Mouse (Mus musculus) stomach, embryonic 14.5 days (tissue): ENCODE measurements around the gene Uap1l1. TPM values are rescaled to one million over a fixed set of nuclear protein-coding genes. Genes with fewer than 3 reads are reported as not detected.
"Not testable (repeated sequence)": the region's sequence is repeated elsewhere in the genome, so short reads cannot be mapped to it uniquely, and the experiment has no call there.

ENCODE experiments used
- ATAC-seq: fragments of 200-750 bp; cut with Nextera tagmentation; 2 replicates; pipeline ENCODE4 v1.8.0; 2017; ENCODE audit warnings: low read depth, moderate TSS enrichment; ENCODE audit not compliant: insufficient number of reproducible peaks, insufficient read depth, low FRiP score
- H3K27ac ChIP-seq: fragments of 300-500 bp; sonication (generic); 2 replicates; pipeline ENCODE4 v1.5.1; 2014; ENCODE audit warnings: mild to moderate bottlenecking, low read length, moderate library complexity, mixed read lengths
- H3K27me3 ChIP-seq: fragments of 300-500 bp; sonication (generic); 2 replicates; pipeline ENCODE4 v1.6.1; 2014; ENCODE audit warnings: low read length, control low read depth, mixed read lengths; ENCODE audit not compliant: control insufficient read depth, insufficient read depth
- H3K36me3 ChIP-seq: fragments of 300-500 bp; sonication (generic); 2 replicates; pipeline ENCODE4 v1.6.1; 2014; ENCODE audit warnings: mild to moderate bottlenecking, control low read depth, low read length, moderate library complexity, mixed read lengths; ENCODE audit not compliant: control insufficient read depth, insufficient read depth
- H3K4me1 ChIP-seq: fragments of 300-500 bp; sonication (generic); 2 replicates; pipeline ENCODE4 v1.6.1; 2014; ENCODE audit warnings: low read length, control low read depth, mixed read lengths; ENCODE audit not compliant: control insufficient read depth, insufficient read depth
- H3K4me2 ChIP-seq: fragments of 300-500 bp; sonication (generic); replicated peaks from 2 replicates; pipeline ENCODE4 v1.6.1; 2014; ENCODE audit warnings: low read depth, low read length, control low read depth
- H3K4me3 ChIP-seq: fragments of 300-500 bp; sonication (generic); 2 replicates; pipeline ENCODE4 v1.5.1; 2014; ENCODE audit warnings: low read depth, low read length, control low read depth
- H3K9ac ChIP-seq: fragments of 300-500 bp; sonication (generic); replicated peaks from 2 replicates; pipeline ENCODE4 v1.6.1; 2014; ENCODE audit warnings: low read depth, mild to moderate bottlenecking, control low read depth, low read length, moderate library complexity, mixed read lengths
- H3K9me3 ChIP-seq: fragments of 300-500 bp; sonication (generic); 2 replicates; pipeline ENCODE4 v1.6.1; 2016; ENCODE audit warnings: low read depth, low read length, control low read depth; ENCODE audit not compliant: control insufficient read depth
- WGBS: fragments of 180-500 bp; shearing (Covaris S2); extraction: QIAGEN DNeasy Blood & Tissue Kit; methylation state at CpG from one replicate; pipeline ENCODE4 v1.1.7; 2014; 5-methylcytosine and 5-hydroxymethylcytosine counted together
- polyA plus RNA-seq: library from polyadenylated mRNA; unstranded; fragments of >200 nt; fragmentation: Nextera tagmentation; extraction: Ambion mirVana; gene quantifications from 2 replicates; pipeline ENCODE4 v1.2.1, GENCODE M21; 2014

Gene Uap1l1
- polyA plus RNA-seq: 21.9 and 27.2 TPM in 2 replicates

DNA sequence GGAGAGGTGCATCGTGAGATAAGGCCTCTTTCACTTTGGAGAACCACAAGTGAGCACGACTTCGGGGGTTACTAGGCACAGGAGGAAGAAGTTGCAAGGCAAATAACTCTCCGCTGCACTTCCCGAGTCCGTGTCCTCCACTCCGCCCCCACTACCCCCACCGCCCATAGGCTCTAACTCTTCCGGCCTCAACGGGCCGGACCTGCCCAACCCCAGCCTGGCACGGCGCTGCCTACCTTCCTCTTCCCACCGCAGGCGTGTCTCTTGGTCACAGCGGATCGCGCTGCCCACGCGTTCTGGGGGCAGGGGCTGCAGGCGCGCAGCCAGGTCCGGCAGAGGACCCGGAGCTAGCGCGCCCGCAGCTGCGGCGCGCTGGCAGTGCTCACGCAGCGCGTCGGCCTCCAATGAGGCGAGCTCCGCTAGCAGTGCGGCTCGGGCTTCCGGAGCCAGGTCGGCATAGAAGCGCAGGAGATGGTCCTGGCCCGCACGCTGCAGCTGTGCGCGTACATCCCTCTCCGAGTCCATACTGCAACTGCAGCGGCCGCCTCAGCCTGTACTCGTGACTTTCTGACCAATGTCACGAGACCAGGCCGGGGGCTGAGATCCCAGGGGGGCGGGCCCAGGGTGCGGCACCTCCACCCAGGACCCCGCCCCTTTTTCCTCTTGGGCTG, at the start of gene Uap1l1:
Gene Uap1l1 (minus strand): TSS at position 592 of the 671 bp plus-strand sequence.
- Histone ChIP-seq H3K36me3 (no peaks in the 10 kb centered on the region), H3K4me2 (peak within 1 kb of the TSS; percentile 99), H3K4me3 (peak within 1 kb of the TSS; percentile 70), H3K27me3 (no peaks in the 10 kb centered on the region), H3K9ac (peak within 1 kb of the TSS; percentile 67), H3K27ac (peak within 1 kb of the TSS; percentile 55; the same call in 1 of the 2 replicates), H3K9me3 (no peaks in the 10 kb centered on the region), H3K4me1 (peaks cover 7% of the 10 kb centered on the region; the same call in 1 of the 2 replicates)
- peak; percentile 78 for ATAC-seq
- WGBS: under 1% methylated on average over 54 of the region's 54 CpGs

DNA sequence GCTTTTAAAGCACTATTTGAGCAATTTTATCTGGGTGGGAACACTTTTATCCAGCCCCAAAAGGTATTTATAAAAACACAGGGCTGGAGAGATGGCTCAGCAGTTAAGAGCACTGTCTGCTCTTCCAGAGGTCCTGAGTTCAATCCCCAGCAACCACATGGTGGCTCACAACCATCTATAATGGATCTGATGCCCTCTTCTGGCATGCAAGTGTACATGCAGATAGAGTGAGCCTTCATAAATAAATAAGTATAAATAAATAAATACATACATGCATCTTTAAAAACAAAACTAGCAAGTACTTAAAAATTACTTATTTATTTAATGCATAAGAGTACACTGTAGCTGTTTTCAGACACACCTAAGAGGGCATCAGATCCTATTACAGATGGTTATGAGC, 48.0 kb upstream of the Uap1l1 start:
- H3K9ac ChIP-seq, H3K36me3 ChIP-seq, H3K27me3 ChIP-seq, H3K4me1 ChIP-seq, H3K27ac ChIP-seq, H3K9me3 ChIP-seq, H3K4me3 ChIP-seq, H3K4me2 ChIP-seq, ATAC-seq: not testable (repeated sequence)

DNA sequence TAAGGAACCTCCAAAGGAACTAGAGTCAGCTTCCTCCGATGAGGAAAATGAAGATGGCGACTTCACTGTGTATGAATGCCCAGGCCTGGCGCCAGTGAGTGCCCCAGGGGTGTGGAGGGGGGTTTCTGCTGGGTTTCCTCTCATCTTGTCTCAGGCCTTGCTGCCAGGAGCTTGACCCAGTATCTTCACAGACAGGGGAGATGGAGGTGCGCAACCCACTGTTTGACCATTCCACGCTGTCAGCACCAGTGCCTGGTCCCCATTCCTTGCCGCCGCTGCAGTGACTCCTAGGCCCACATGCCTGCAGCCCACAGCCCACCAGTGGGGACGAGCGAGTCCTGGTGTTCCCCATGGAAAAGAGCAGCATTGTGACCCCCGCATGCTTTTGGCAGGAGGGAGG, 43.4 kb upstream of the Uap1l1 start:
- H3K27ac ChIP-seq: no peak overlapping the region
- no peak for ATAC-seq

DNA sequence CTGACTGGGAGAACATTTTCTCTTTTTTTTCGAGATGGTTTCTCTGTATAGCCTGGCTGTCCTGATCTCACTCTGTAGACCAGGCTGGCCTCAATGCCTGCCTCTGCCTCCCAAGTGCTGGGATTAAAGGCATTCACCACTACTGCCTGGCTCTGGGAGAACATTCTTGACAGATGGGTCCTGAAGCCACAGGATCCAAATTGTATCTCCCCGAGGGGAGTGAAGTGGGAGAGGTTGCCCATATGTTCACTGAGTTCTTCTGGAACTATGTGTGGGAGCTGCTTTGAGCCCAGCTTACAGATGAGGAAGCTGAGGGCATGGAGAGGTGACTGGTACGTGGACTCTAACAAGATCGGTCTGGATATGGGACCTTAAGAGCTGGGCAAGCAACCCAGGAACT, 38.5 kb upstream of the Uap1l1 start:
- Histone ChIP-seq H3K4me3 (no peak overlapping the region), H3K4me2 (peak overlapping the region; percentile 72; the same call in 1 of the 2 replicates), H3K36me3 (no peaks in the 10 kb centered on the region), H3K9ac (no peak overlapping the region), H3K27ac (no peak overlapping the region), H3K9me3 (no peaks in the 10 kb centered on the region), H3K27me3 (peaks cover 14% of the 10 kb centered on the region), H3K4me1 (peaks cover 7% of the 10 kb centered on the region)
- ATAC-seq: no peak
- WGBS: 80% methylated on average over 4 of the region's 4 CpGs

More for the DNA sequence above, 43.4 kb upstream of the Uap1l1 start:
- WGBS: 85% methylated on average over 10 of the region's 10 CpGs
- H3K27me3 ChIP-seq: 0 out of 2 replicates have a peak, but pooled peaks cover under 1% of the 10 kb centered on the region
- H3K4me2 ChIP-seq: no peak overlapping the region
- H3K36me3 ChIP-seq: no peaks in the 10 kb centered on the region
- H3K9ac ChIP-seq: no peak overlapping the region
- H3K9me3 ChIP-seq: no peaks in the 10 kb centered on the region
- no peak overlapping the region for H3K4me3 ChIP-seq
- no peaks in the 10 kb centered on the region for H3K4me1 ChIP-seq

DNA sequence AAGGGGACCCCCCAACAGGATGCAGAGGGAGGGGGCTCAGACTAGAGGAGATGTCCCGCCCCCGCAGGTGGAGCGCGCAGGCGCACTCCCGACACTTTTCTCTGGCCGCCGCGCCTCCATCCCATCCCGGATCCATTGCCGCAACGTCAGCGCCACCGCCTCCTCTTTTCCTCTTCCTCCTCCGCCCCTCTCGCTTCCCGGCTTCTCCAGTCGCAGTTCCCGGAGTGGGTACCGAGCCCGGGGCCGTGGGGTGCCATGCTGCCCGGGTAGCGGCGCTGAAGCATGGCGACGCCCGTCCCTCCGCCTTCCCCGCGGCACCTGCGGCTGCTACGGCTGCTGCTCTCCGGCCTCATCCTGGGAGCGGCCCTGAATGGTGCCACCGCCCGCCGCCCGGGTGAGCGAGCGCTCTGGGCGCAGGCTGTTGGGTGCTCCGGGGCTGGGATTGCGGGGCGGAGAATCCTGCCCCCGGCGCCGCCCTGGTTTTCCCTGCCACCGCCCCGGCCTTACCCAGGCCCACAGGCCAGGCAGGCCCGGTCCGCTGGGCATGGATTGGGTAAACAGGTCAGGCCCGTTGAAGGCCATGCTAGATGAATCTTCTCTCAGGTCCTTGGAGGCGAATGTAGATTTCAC, 37.6 kb upstream of the Uap1l1 start:
- H3K4me2 ChIP-seq: peak overlapping the region; percentile 72
- peak overlapping the region; percentile 60 for H3K4me3 ChIP-seq
- no peaks in the 10 kb centered on the region for H3K9me3 ChIP-seq
- WGBS: under 1% methylated on average over 53 of the region's 54 CpGs
- H3K4me1 ChIP-seq: peaks cover 7% of the 10 kb centered on the region
- H3K9ac ChIP-seq: peak overlapping the region; percentile 50; the same call in 1 of the 2 replicates
- H3K27ac ChIP-seq: peak overlapping the region; percentile 61; the same call in 1 of the 2 replicates
- no peaks in the 10 kb centered on the region for H3K36me3 ChIP-seq
- peak; percentile 56 for ATAC-seq
- peaks cover 14% of the 10 kb centered on the region for H3K27me3 ChIP-seq

DNA sequence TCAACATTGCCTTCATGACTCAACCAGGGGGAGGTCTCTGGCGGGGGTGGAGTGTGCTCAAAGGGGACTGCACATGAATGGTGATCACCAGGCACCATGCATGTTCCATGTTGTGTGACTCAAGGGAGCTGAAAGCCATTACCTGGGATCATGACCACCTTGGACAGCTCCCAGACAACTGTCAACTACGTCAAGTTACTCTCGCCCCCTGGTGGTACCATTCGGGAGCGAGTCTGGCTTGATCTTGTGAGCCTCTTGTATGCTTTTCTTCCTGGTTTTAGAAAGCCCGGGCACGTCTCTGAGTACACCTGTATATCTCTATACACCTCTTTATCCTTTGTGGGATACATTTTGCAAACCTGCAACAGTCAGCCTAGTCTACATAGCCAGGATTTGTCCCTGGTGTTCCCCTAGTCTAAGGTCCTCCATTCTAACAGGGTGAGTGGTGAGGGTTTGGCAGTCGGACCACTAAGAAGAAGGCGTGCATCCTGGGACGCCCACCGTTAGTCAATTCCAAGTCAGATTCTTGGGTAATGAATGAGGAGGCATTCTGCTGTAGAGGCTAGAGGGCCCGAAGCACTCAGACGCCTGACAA, 37.0 kb upstream of the Uap1l1 start:
- H3K27ac ChIP-seq: no peak overlapping the region; the same call in 1 of the 2 replicates
- no peaks in the 10 kb centered on the region for H3K36me3 ChIP-seq
- peak overlapping the region; percentile 60 for H3K4me3 ChIP-seq
- no peaks in the 10 kb centered on the region for H3K9me3 ChIP-seq
- H3K27me3 ChIP-seq: peaks cover 14% of the 10 kb centered on the region
- H3K9ac ChIP-seq: peak overlapping the region; percentile 50; the same call in 1 of the 2 replicates
- peak; percentile 10; the same call in 1 of the 2 replicates for ATAC-seq
- under 1% methylated on average over 13 of the region's 13 CpGs for WGBS
- peaks cover 7% of the 10 kb centered on the region for H3K4me1 ChIP-seq
- peak overlapping the region; percentile 72 for H3K4me2 ChIP-seq

DNA sequence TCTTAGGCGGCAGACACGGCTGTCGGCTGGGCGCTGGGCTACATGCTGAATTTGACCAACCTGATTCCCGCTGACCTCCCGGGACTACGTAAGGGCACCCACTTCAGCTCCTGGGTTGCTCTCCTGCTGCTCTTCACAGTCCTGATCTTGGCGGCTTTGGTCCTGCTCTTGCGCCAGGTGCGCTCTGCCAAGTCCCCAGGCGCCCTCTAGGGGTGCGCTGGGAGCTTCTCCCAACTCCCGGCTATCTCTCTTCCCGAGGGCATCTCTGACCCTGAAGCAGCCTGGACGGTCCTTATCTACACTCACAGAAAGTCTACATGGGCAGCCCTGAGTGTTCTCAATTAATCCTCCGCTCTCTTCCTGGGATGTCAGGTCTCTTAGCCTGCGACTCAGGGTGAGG, 35.3 kb upstream of the Uap1l1 start:
- Histone ChIP-seq H3K4me1 (peaks cover 14% of the 10 kb centered on the region), H3K4me3 (no peak overlapping the region; the same call in 1 of the 2 replicates), H3K27me3 (peaks cover 25% of the 10 kb centered on the region), H3K27ac (no peak overlapping the region), H3K9me3 (no peaks in the 10 kb centered on the region), H3K4me2 (peak overlapping the region; percentile 18; the same call in 1 of the 2 replicates), H3K9ac (no peak overlapping the region), H3K36me3 (no peaks in the 10 kb centered on the region)
- ATAC-seq: no peak
- 2% methylated on average over 17 of the region's 17 CpGs for WGBS

DNA sequence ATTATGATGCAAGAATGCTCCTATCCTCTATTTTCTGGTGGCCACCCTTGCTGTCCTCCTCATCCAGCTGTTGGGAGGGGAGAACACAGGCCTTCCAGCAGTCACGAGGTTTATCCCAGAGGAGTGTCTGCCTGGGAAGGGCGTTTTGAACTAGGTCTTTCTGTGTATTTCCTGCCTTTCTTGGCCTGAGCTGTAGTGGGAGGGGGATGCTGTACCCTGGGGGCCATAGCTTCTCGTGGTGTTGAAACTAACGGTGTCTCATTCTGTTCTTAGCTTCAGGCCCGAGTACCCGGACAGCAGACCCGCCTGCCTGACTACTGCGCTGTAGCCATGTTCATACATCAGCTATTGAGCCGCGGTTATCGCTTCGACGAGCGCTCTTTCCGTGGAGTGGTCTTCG, 34.8 kb upstream of the Uap1l1 start:
- Histone ChIP-seq H3K36me3 (no peaks in the 10 kb centered on the region), H3K4me1 (peaks cover 15% of the 10 kb centered on the region), H3K9me3 (no peaks in the 10 kb centered on the region), H3K27me3 (peaks cover 25% of the 10 kb centered on the region), H3K4me3 (no peak overlapping the region; the same call in 1 of the 2 replicates), H3K4me2 (peak overlapping the region; percentile 18; the same call in 1 of the 2 replicates), H3K9ac (no peak overlapping the region), H3K27ac (no peak overlapping the region)
- no peak for ATAC-seq
- 24% methylated on average over 16 of the region's 16 CpGs for WGBS
